Mouse (Mus musculus) neural tube, embryonic 15.5 days (tissue): ENCODE results near the gene Ccl7. TPM values are rescaled to one million over a fixed set of nuclear protein-coding genes. Genes with fewer than 3 reads are reported as not detected.

Experiments
- ATAC-seq: fragments of 200-750 bp; cut with Nextera tagmentation; 2 replicates; pipeline ENCODE4 v1.8.0; 2017; ENCODE audit warnings: mild to moderate bottlenecking, moderate TSS enrichment, moderate library complexity; ENCODE audit not compliant: low FRiP score
- H3K27ac ChIP-seq: fragments of 300-500 bp; sonication (generic); replicated peaks from 2 replicates; pipeline ENCODE4 v1.5.1; 2015; ENCODE audit warnings: mild to moderate bottlenecking, inconsistent platforms
- H3K27me3 ChIP-seq: fragments of 300-500 bp; sonication (generic); replicated peaks from 2 replicates; pipeline ENCODE4 v1.6.1; 2015; ENCODE audit warnings: inconsistent platforms
- H3K36me3 ChIP-seq: fragments of 300-500 bp; sonication (generic); 2 replicates; pipeline ENCODE4 v1.6.1; 2015; ENCODE audit warnings: inconsistent platforms
- H3K4me1 ChIP-seq: fragments of 300-500 bp; sonication (generic); 2 replicates; pipeline ENCODE4 v1.6.1; 2015; ENCODE audit warnings: inconsistent platforms
- H3K4me2 ChIP-seq: fragments of 300-500 bp; sonication (generic); 2 replicates; pipeline ENCODE4 v1.6.1; 2015; ENCODE audit warnings: inconsistent platforms, mild to moderate bottlenecking, moderate library complexity
- H3K4me3 ChIP-seq: fragments of 300-500 bp; sonication (generic); replicated peaks from 2 replicates; pipeline ENCODE4 v1.5.1; 2015; ENCODE audit warnings: mild to moderate bottlenecking, inconsistent platforms
- H3K9ac ChIP-seq: fragments of 300-500 bp; sonication (generic); replicated peaks from 2 replicates; pipeline ENCODE4 v1.6.1; 2015; ENCODE audit warnings: mild to moderate bottlenecking, inconsistent platforms
- H3K9me3 ChIP-seq: fragments of 300-500 bp; sonication (generic); replicated peaks from 2 replicates; pipeline ENCODE4 v1.6.1; 2016; ENCODE audit warnings: inconsistent platforms
- WGBS: fragments of 180-500 bp; shearing (Covaris S2); methylation state at CpG from one replicate; pipeline ENCODE4 v1.1.7; 2015; ENCODE audit warnings: mixed read lengths; 5-methylcytosine and 5-hydroxymethylcytosine counted together
- polyA plus RNA-seq: library from polyadenylated mRNA; unstranded; fragments of >200 nt; fragmentation: Nextera tagmentation; extraction: Ambion mirVana; gene quantifications from 2 replicates; pipeline ENCODE4 v1.2.1, GENCODE M21; 2015

The Ccl7 gene
- polyA plus RNA-seq, 1 experiment from 2014 or later, result 1.3 TPM

DNA sequence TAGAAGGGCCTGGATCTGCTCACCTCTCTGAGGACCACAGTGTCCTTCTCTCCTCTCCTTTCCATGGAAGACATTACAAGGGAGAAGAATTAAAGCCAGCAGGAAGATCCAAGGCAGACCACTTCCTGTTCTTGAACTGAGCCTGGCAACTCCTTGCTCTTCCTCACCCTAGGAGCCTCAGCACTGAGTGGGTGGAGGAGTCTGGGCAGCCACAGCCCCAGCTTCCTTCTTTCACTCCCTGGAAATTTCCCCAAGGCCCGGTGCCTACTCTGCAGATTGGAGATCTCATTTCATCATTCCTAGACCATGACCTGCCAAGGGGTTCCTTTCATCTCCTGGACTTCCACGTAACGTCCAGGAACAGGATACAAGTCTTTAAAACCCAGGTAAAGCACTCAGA lies 27.5 kb downstream of the Ccl7 start:
- Histone ChIP-seq H3K27ac (no peak overlapping the region), H3K9me3 (no peaks in the 10 kb centered on the region), H3K4me2 (no peak overlapping the region), H3K4me3 (no peak overlapping the region), H3K36me3 (no peaks in the 10 kb centered on the region), H3K9ac (no peak overlapping the region), H3K27me3 (no peaks in the 10 kb centered on the region), H3K4me1 (no peaks in the 10 kb centered on the region)
- WGBS, result 81% methylated on average over 3 of the region's 3 CpGs
- ATAC-seq, result no peak

DNA sequence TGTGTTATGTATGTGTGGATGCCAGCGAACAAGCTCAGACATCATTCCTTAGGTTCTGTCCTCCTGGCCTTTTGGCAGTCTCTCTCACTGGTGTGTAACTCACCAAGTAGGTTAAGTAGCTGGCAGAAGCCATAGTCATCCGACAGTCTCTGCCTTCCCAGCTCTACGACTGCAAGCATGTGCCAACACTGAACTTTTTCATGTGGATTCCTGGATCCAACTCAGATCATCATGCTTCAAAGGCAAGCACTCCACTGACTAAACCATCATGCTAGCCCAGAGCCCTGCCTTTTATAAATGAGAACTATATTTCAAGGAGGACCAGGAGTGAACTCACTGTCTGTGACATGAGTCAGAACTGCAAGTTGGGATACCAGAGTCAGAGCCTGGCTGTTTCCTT lies 28.2 kb downstream of the Ccl7 start:
- Histone ChIP-seq H3K4me2 (no peak overlapping the region), H3K27ac (no peak overlapping the region), H3K4me3 (no peak overlapping the region), H3K9ac (no peak overlapping the region), H3K36me3 (no peaks in the 10 kb centered on the region), H3K9me3 (no peaks in the 10 kb centered on the region), H3K27me3 (no peaks in the 10 kb centered on the region), H3K4me1 (no peaks in the 10 kb centered on the region)
- no peak for ATAC-seq
- WGBS, result 86% methylated on average over 3 of the region's 3 CpGs

DNA sequence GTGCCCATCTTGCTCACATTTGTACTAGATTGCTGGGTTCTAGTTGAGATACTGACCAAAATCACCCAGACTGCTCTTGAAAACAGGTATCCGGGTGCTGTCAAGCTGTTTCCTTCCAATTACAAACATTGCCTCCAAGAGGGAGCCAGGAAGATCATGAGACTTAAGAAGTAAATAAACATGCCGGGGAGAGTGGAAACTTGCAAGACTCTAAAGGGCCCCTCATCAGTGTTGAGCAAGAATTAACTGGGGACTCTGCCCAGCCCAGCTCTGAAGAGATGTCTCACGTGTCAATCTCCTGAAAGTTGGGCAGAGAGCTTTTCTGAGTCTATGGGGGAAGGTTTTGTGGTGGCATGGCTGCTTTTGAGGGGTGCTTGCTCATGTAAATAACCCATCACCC lies 31.5 kb downstream of the Ccl7 start:
- Histone ChIP-seq H3K4me3 (no peak overlapping the region), H3K27ac (no peak overlapping the region), H3K9me3 (no peaks in the 10 kb centered on the region), H3K4me2 (no peak overlapping the region), H3K4me1 (no peaks in the 10 kb centered on the region), H3K27me3 (no peaks in the 10 kb centered on the region), H3K36me3 (no peaks in the 10 kb centered on the region), H3K9ac (no peak overlapping the region)
- no peak for ATAC-seq
- WGBS, result 88% methylated on average over 3 of the region's 3 CpGs

DNA sequence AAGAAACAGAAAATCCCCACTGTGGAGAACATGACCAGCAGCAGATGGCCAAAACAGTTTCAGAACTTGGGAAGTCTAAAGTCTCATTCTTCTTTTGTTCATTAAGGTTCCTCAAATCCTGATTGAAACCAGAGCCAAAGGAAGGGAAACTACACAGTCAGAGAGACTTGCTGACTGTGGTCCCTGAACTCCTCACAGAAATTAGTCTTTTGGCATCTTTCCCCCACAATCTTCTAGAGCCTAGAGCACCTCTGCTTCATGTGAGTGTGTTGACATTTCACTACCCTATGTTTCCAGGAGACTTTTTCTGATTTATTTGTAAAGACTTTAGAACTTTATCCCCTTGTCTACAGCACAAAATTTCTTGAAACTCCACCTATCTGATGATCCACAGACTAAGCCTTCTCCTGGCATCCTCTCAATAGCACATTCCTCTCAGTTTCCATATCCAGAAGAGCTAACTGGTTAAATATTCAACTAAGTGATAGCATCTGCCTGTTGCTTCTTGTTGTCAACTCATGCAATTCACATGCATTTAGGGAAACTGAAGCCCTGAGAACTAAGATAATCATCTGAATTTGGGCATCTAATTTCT lies 32.7 kb downstream of the Ccl7 start:
- no peaks in the 10 kb centered on the region for H3K9me3 ChIP-seq
- ATAC-seq, result no peak
- H3K9ac ChIP-seq, result no peak overlapping the region
- H3K4me2 ChIP-seq, result no peak overlapping the region
- H3K27me3 ChIP-seq, result no peaks in the 10 kb centered on the region
- H3K4me3 ChIP-seq, result no peak overlapping the region
- no peaks in the 10 kb centered on the region for H3K4me1 ChIP-seq
- H3K36me3 ChIP-seq, result no peaks in the 10 kb centered on the region
- no peak overlapping the region for H3K27ac ChIP-seq

DNA sequence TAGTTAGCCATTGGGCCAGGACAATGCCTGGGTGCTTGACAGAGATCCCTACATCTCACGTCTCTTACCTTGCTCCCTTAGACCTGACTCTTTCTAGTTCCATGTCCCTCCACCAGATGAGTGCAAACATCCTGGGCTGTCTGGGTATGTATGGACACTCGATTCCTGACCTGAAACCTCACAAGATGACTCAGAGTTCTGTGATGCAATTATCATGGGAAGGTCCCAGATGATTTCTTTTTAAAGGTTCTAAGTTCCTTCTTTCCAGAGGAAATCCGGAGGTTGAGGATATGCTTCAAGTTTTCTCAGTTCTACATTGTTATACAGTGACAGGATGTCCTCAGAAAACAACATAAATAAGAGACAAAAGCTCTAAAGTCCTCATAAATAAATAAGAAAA lies 35.4 kb downstream of the Ccl7 start:
- Histone ChIP-seq H3K27ac (no peak overlapping the region), H3K9ac (no peak overlapping the region), H3K4me1 (no peaks in the 10 kb centered on the region), H3K36me3 (no peaks in the 10 kb centered on the region), H3K4me3 (no peak overlapping the region), H3K9me3 (no peaks in the 10 kb centered on the region), H3K27me3 (no peaks in the 10 kb centered on the region), H3K4me2 (no peak overlapping the region)
- WGBS, result 89% methylated on average over 3 of the region's 3 CpGs
- no peak for ATAC-seq

DNA sequence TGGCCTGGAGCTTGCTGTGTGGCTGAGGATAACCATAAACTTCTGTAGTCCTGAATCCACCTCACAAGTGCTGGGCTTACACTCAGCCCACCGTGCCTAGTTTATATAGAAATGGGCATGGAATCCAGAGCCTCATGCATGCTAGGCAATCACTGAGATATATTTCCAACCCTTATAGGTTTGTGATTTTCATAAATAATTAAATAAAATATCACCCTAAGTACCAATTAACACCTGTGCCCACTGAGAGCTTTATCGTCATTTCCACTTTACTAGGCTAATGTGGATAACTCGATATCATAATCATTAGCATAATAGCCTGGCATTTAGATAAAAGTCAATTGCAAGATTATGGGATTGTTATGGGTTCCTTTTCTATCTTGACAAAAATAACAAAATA lies 38.8 kb downstream of the Ccl7 start:
- 53% methylated on average over 3 of the region's 3 CpGs for WGBS
- no peak overlapping the region for H3K27ac ChIP-seq

More for the DNA sequence above, 38.8 kb downstream of the Ccl7 start:
- Histone ChIP-seq H3K4me3 (no peak overlapping the region), H3K9ac (no peak overlapping the region), H3K36me3 (no peaks in the 10 kb centered on the region), H3K4me1 (no peaks in the 10 kb centered on the region), H3K27me3 (no peaks in the 10 kb centered on the region), H3K4me2 (no peak overlapping the region), H3K9me3 (no peaks in the 10 kb centered on the region)
- ATAC-seq, result peak; percentile 65

Other genes starting within 250 kb of the Ccl7 start
- 1.2 TPM in 2 replicates for gene 5530401A14Rik, start 185.0 kb upstream of the Ccl7 start, polyA plus RNA-seq
- gene Asic2, start 77.3 kb upstream of the Ccl7 start, polyA plus RNA-seq, result 19.2 and 21.3 TPM in 2 replicates
- 1.6 and 2.5 TPM in 2 replicates for gene Ccl2, start 10.1 kb upstream of the Ccl7 start, polyA plus RNA-seq
- not detected in 2 replicates for gene Gm17268, start 7.2 kb upstream of the Ccl7 start, polyA plus RNA-seq
- gene Ccl11, start 12.1 kb downstream of the Ccl7 start, polyA plus RNA-seq, result 0.47 and 3.9 TPM in 2 replicates
- 3.3 and 5.3 TPM in 2 replicates for gene Ccl12, start 56.1 kb downstream of the Ccl7 start, polyA plus RNA-seq
- 0.40 TPM in 1 of 2 replicates, not detected in the other for gene Ccl8, start 69.5 kb downstream of the Ccl7 start, polyA plus RNA-seq